Mouse (Mus musculus): ENCODE measurements around the gene Bspry.

GRCm38 (mm10) chr4:62440544-62440943, 39.3 kb upstream of the Bspry start:
- no peak for TF ChIP-seq POLR2A (IDR thresholded peaks at IDR 0.05; ENCODE audit: extremely low read depth, insufficient read depth, low read length)
- TF ChIP-seq CTCF (IDR thresholded peaks at IDR 0.05; ENCODE audit: low read depth, low read length) = no peak

All from liver, adult 2 months (tissue).